Mouse (Mus musculus): Measurements from ENCODE around the gene Mical3.

GRCm38 (mm10) chr6:121026866-121027265 is 103.9 kb downstream of the Mical3 start:
- TF ChIP-seq FLI1 (IDR thresholded peaks at IDR 0.05; ENCODE audit: low read length) (no peak), GATA1 (IDR thresholded peaks at IDR 0.05; ENCODE audit: borderline replicate concordance, low read length) (no peak)
